Mouse (Mus musculus): ENCODE measurements around the gene Ptpn4. TPM values are rescaled to one million over a fixed set of nuclear protein-coding genes. Genes with fewer than 3 reads are reported as not detected.

Ptpn4 gene
- polyA plus RNA-seq, 1 experiment from 2014 or later, result 10.9 TPM

DNA sequence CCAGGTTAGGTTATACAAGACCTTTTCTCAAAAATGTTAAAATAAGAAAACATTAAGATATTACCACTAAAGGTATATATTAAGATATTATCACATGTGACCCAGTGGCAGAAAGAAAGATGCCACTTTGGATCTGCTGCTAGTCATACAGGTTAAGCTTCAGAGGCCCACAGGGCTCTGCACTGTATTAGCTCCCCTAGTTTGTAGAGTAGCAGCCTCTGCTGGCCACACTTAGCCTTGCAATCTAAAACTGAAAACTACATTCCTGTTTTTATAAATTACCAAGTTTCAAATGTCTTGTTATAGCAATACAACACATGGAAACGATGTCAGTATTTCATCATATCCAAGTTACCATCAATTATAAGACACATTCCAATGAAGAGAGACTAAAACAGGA is 162.4 kb downstream of the Ptpn4 start:
- H3K9ac ChIP-seq, result no peak overlapping the region
- H3K4me1 ChIP-seq, result no peaks in the 10 kb centered on the region
- H3K4me2 ChIP-seq, result no peak overlapping the region
- H3K27me3 ChIP-seq, result no peaks in the 10 kb centered on the region
- no peak overlapping the region for H3K27ac ChIP-seq
- peaks cover 25% of the 10 kb centered on the region for H3K36me3 ChIP-seq (ENCODE audit: poor library complexity, severe bottlenecking)
- peak; percentile 70 for ATAC-seq
- H3K9me3 ChIP-seq (replicated peaks), result no peaks in the 10 kb centered on the region
- H3K4me3 ChIP-seq, result no peak overlapping the region
- WGBS, result 85% methylated on average over 1 of the region's 1 CpGs

DNA sequence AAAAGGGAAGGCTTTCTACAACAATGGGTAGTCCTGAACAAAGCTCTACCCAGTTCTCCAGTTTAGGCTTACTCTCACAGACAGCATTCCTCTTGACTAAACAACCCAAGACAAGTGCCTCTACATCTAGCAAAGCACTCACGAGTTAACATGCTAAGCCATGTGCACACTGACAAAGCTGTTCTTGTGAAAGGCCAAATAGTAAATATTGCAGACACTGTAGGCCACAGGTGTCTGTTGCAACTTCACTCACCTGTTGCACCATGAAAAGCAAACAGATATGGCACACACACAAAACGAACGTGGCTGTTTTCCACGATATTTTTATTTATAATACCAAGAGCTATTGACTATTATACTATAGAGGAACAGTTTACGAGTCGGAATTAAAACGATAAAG is 170.5 kb downstream of the Ptpn4 start:
- Histone ChIP-seq H3K27me3 (no peaks in the 10 kb centered on the region), H3K4me2 (no peak overlapping the region), H3K27ac (no peak overlapping the region), H3K9me3 (replicated peaks) (no peaks in the 10 kb centered on the region), H3K9ac (no peak overlapping the region), H3K4me3 (no peak overlapping the region), H3K36me3 (ENCODE audit: poor library complexity, severe bottlenecking) (peaks cover 9% of the 10 kb centered on the region), H3K4me1 (no peaks in the 10 kb centered on the region)
- ATAC-seq, result no peak
- 90% methylated on average over 7 of the region's 7 CpGs for WGBS

GRCm38 (mm10) chr1:119654307-119654706 is 183.1 kb downstream of the Ptpn4 start:
- WGBS, result 91% methylated on average over 2 of the region's 2 CpGs
- H3K4me1 ChIP-seq, result no peaks in the 10 kb centered on the region
- H3K27ac ChIP-seq, result no peak overlapping the region
- H3K9me3 ChIP-seq (replicated peaks), result no peaks in the 10 kb centered on the region
- no peaks in the 10 kb centered on the region for H3K27me3 ChIP-seq
- H3K4me3 ChIP-seq, result no peak overlapping the region
- ATAC-seq, result no peak
- H3K9ac ChIP-seq, result no peak overlapping the region
- H3K4me2 ChIP-seq, result no peak overlapping the region
- 0 out of 2 replicates have a peak, but pooled peaks cover 7% of the 10 kb centered on the region for H3K36me3 ChIP-seq (ENCODE audit: poor library complexity, severe bottlenecking)

GRCm38 (mm10) chr1:119650386-119650785 is 187.0 kb downstream of the Ptpn4 start:
- Histone ChIP-seq H3K27ac (no peak overlapping the region), H3K36me3 (ENCODE audit: poor library complexity, severe bottlenecking) (no peaks in the 10 kb centered on the region), H3K27me3 (no peaks in the 10 kb centered on the region), H3K9me3 (replicated peaks) (no peaks in the 10 kb centered on the region), H3K4me3 (no peak overlapping the region), H3K4me1 (peaks cover 14% of the 10 kb centered on the region), H3K9ac (no peak overlapping the region), H3K4me2 (no peak overlapping the region)
- WGBS, result 92% methylated on average over 5 of the region's 5 CpGs
- no peak for ATAC-seq

DNA sequence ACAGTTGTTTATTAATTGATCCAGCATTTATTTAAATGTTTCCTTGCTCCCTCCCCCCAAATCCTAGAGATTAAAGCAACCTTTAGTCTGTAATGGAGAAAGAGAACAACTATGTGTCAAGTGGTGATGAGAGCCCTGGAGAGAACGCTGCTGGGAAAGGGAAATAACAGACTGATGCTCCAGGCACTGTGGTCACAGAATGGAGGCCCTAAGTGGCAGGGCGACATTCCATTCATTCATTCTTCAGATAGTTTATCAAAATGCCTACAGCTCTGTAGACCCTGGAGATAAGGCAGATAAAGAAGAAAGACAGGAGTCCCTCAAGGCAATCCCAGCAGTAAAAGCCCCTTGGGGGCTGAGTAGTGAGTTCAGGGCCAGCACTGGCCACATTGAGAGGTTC is 187.8 kb downstream of the Ptpn4 start:
- whole genome bisulfite sequencing, result 83% methylated on average over 2 of the region's 2 CpGs
- ATAC-seq, result no peak
- no peaks in the 10 kb centered on the region for H3K27me3 ChIP-seq

GRCm38 (mm10) chr1:119648205-119649111 is 189.0 kb downstream of the Ptpn4 start, which contains the start of gene Epb41l5:
Epb41l5 (minus strand) TSS chr1:119649000.
- peak within 1 kb of the TSS; percentile 83 for H3K4me3 ChIP-seq
- H3K27ac ChIP-seq, result peak within 1 kb of the TSS; percentile 74
- H3K27me3 ChIP-seq, result no peaks in the 10 kb centered on the region
- peak within 1 kb of the TSS; percentile 77 for H3K9ac ChIP-seq
- peak; percentile 97 for ATAC-seq
- H3K9me3 ChIP-seq (replicated peaks), result no peaks in the 10 kb centered on the region
- peak within 1 kb of the TSS; percentile 83 for H3K4me2 ChIP-seq
- WGBS, result under 1% methylated on average over 85 of the region's 86 CpGs
- no peaks in the 10 kb centered on the region for H3K36me3 ChIP-seq (ENCODE audit: poor library complexity, severe bottlenecking)
- H3K4me1 ChIP-seq, result peaks cover 14% of the 10 kb centered on the region

More for the DNA sequence above, 187.8 kb downstream of the Ptpn4 start:
- Histone ChIP-seq H3K36me3 (ENCODE audit: poor library complexity, severe bottlenecking) (no peaks in the 10 kb centered on the region), H3K4me2 (no peak overlapping the region), H3K27ac (no peak overlapping the region), H3K4me1 (peaks cover 14% of the 10 kb centered on the region), H3K4me3 (no peak overlapping the region), H3K9me3 (replicated peaks) (no peaks in the 10 kb centered on the region), H3K9ac (no peak overlapping the region)

DNA sequence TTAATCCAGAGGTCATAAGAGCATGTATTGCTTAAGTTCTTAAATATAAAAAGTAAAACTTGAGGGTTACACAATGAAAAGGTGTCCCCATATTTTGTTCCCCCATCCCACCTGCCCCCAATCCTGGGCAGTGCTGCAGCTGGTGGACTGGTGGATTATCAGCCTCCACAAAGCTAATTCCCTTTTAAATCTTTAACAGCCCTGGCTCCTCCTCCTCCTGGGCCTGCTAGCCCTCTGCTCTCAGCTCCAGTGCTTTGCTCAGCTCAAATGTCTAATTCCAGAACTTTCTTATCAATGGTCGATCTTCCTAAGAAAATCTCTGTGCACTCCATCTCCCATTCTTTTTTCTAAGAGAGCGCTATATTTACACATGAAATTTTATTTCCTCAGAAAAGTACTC is 191.1 kb downstream of the Ptpn4 start:
- Histone ChIP-seq H3K4me1 (peaks cover 20% of the 10 kb centered on the region), H3K27ac (no peak overlapping the region), H3K9me3 (replicated peaks) (no peaks in the 10 kb centered on the region), H3K9ac (no peak overlapping the region), H3K36me3 (ENCODE audit: poor library complexity, severe bottlenecking) (no peaks in the 10 kb centered on the region), H3K4me2 (no peak overlapping the region), H3K4me3 (no peak overlapping the region), H3K27me3 (no peaks in the 10 kb centered on the region)
- WGBS, result 69% methylated on average over 2 of the region's 2 CpGs
- ATAC-seq, result no peak

GRCm38 (mm10) chr1:119642367-119642766 is 195.0 kb downstream of the Ptpn4 start:
- Histone ChIP-seq H3K9me3 (replicated peaks) (no peaks in the 10 kb centered on the region), H3K36me3 (ENCODE audit: poor library complexity, severe bottlenecking) (no peaks in the 10 kb centered on the region), H3K27ac (no peak overlapping the region), H3K4me2 (no peak overlapping the region), H3K27me3 (no peaks in the 10 kb centered on the region), H3K4me1 (peaks cover 12% of the 10 kb centered on the region), H3K4me3 (no peak overlapping the region), H3K9ac (no peak overlapping the region)
- 24% methylated on average over 12 of the region's 12 CpGs for WGBS
- peak; percentile 72 for ATAC-seq

DNA sequence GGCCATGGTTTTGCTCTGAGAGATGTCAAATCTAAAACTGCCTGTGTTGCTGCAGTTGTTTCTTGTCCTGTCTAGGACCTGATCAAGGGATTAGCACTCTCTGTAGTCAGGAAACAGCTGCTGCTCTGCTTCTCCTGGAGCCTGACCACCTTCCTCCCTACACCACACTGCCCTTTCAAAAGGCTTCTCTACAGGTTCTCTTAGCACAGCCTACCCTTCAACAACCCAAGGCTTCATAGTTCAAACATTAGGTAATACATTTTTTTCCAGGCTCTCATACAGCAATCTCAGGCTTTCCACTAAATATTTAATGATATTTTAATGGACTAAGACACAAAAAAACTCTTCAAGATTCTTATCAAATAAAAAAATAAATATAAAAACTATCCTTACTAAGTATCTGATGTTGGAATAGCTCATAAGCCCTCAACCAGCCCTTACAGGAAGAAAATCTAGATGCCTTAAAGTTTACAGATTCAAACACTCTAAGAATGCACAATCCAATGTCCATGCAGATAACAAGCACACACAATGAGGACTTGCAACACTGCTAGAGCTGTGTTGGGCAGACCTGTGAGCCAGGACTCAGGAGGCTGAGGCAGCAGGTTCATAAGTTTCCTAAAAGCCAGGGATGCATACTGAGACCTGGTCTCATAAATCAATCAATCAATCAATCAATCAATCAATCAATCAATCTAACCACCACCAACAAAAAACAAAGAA is 196.2 kb downstream of the Ptpn4 start:
- Histone ChIP-seq H3K27me3 (no peaks in the 10 kb centered on the region), H3K9ac (no peak overlapping the region), H3K4me3 (no peak overlapping the region), H3K9me3 (replicated peaks) (no peaks in the 10 kb centered on the region), H3K36me3 (ENCODE audit: poor library complexity, severe bottlenecking) (peaks cover 5% of the 10 kb centered on the region; the same call in 1 of the 2 replicates), H3K4me2 (no peak overlapping the region), H3K27ac (no peak overlapping the region), H3K4me1 (peaks cover 6% of the 10 kb centered on the region; the same call in 1 of the 2 replicates)
- ATAC-seq, result no peak

DNA sequence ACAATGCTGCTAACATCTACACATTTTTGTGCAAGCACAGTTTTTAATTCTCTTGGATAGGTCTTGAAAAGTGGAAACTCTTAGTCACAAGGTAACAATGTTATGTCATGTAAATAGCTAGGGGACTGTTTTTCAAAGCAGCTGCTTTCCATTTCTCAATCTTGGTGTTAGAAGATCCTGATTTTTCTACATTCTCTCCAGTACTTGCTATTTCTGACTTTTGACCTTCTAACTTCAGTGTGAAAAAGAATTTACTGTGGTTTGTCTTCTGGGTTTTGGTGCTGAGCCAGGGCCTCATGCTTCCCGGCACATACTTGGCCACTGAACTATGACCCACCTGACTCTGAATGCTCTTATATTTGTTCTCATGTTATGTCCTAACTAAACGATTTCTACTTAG is 197.4 kb downstream of the Ptpn4 start:
- ATAC-seq, result no peak
- Histone ChIP-seq H3K4me1 (peaks cover 6% of the 10 kb centered on the region; the same call in 1 of the 2 replicates), H3K4me3 (no peak overlapping the region), H3K36me3 (ENCODE audit: poor library complexity, severe bottlenecking) (peaks cover 5% of the 10 kb centered on the region; the same call in 1 of the 2 replicates), H3K27me3 (no peaks in the 10 kb centered on the region), H3K9me3 (replicated peaks) (no peaks in the 10 kb centered on the region), H3K27ac (no peak overlapping the region), H3K9ac (no peak overlapping the region), H3K4me2 (no peak overlapping the region)
- 86% methylated on average over 2 of the region's 2 CpGs for WGBS

- 87% methylated on average over 6 of the region's 6 CpGs for WGBS
- H3K9me3 ChIP-seq (replicated peaks), result no peaks in the 10 kb centered on the region
- no peak for ATAC-seq
Measured at GRCm38 (mm10) chr1:119637188-119638023, 200.0 kb downstream of the Ptpn4 start.

More at GRCm38 (mm10) chr1:119637188-119638023, 200.0 kb downstream of the Ptpn4 start:
- peaks cover 14% of the 10 kb centered on the region for H3K36me3 ChIP-seq (ENCODE audit: poor library complexity, severe bottlenecking)
- peaks cover 5% of the 10 kb centered on the region; the same call in 1 of the 2 replicates for H3K4me1 ChIP-seq
- H3K4me3 ChIP-seq, result no peak overlapping the region
- no peaks in the 10 kb centered on the region for H3K27me3 ChIP-seq
- no peak overlapping the region for H3K27ac ChIP-seq
- H3K4me2 ChIP-seq, result no peak overlapping the region
- H3K9ac ChIP-seq, result no peak overlapping the region

Measured in forebrain, embryonic 13.5 days (tissue).